ENCODE assay signal across 8 mouse cellular contexts in the genomic region with DNA sequence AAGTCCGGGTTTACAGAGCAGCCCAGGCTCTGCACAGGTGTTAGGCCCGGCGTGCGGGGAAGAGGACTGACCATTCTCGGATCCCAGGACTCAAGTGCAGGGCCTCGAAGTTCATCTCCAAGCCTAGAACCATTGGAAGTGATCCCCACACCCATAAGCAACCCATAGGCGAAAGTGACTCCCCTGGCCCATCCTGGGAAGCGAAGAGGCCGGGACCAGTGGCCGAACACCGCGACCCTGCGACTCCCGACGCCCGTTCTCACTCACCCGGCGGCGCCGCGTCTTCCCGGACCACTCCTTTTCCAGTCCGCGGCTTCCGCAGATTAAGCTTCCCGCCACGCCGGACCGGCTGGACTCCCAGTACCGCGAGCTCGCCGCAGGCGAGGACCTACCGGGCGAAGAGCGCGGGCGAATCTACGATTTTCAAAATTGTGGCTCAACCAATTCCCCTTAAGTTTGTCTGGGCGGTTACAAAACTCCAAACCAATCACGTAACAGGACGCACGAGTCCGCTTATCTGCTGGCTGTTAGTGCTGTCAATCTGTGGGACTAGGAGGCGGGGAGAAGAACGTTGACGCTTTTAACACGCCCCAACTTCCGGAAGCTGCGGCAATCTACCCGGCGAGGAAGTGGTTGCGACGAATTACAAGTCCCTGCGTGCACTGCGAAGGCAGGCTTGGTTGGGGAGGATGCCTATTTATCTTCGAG. TPM values are rescaled to one million over a fixed set of nuclear protein-coding genes. Genes with fewer than 3 reads are reported as not detected.
A peak's percentile ranks its signal among the peaks of the same experiment; 100 is the strongest.
DNase-seq lines count a peak whose midpoint lies in the region; ATAC-seq lines count a peak whose summit lies in the region.

Gene Incenp, minus strand, starts transcription at position 480 of the 708 bp plus-strand sequence.

- under 1% methylated on average over 58 of the region's 58 CpGs for WGBS in lung, embryonic 16.5 days

- H3K9ac ChIP-seq in lung, embryonic 16.5 days (ENCODE audit: low read length): peak within 1 kb of the TSS; percentile 88

- H3K9me3 ChIP-seq in lung, embryonic 16.5 days (ENCODE audit: control insufficient read depth, low read length): no peaks in the 10 kb centered on the region

- peak; percentile 98 for ATAC-seq in hematopoietic stem cell, adult 5-6 weeks (replicated peaks in 1 of 2; ENCODE audit: insufficient read depth in 1 of 2, low FRiP score in 2 of 2, low TSS enrichment in 1 of 2, low read depth in 1 of 2, poor library complexity in 2 of 2, severe bottlenecking in 2 of 2)
- ATAC-seq in lung, embryonic 16.5 days (ENCODE audit: low read depth): peak; percentile 99

- peak; percentile 99 for DNase-seq in MEL-GATA-1-ER (ENCODE audit: extremely low read depth, low read depth)
- DNase-seq in cerebellum, adult 8-10 months: peak; percentile 88
- DNase-seq in forelimb bud, embryonic 11.5 days (ENCODE audit: low read depth, low spot score): peak; percentile 98
- DNase-seq in layer of hippocampus, adult 9-10 months (ENCODE audit: low spot score): peak; percentile 95
- peak; percentile 60 for DNase-seq in ovary, postnatal 10 days (ENCODE audit: low spot score)
- peak; percentile 90 to 92 for DNase-seq in thymus, postnatal 10 days (ENCODE audit: low spot score in 2 of 2)

- H3K4me3 ChIP-seq in lung, embryonic 16.5 days (ENCODE audit: low read length): peak within 1 kb of the TSS; percentile 97

- H3K36me3 ChIP-seq in lung, embryonic 16.5 days (ENCODE audit: control insufficient read depth, insufficient read depth, low read length): peaks cover 6% of the 10 kb centered on the region; the same call in 1 of the 2 replicates

- H3K4me2 ChIP-seq in lung, embryonic 16.5 days (ENCODE audit: low read depth, low read length): peak within 1 kb of the TSS; percentile 78

- H3K27me3 ChIP-seq in lung, embryonic 16.5 days (ENCODE audit: control insufficient read depth, insufficient read depth, low read depth, low read length): no peaks in the 10 kb centered on the region

- H3K4me1 ChIP-seq in lung, embryonic 16.5 days (replicated peaks; ENCODE audit: control insufficient read depth, insufficient read depth, low read length): peaks cover 19% of the 10 kb centered on the region

- H3K27ac ChIP-seq in lung, embryonic 16.5 days (ENCODE audit: low read length): peak within 1 kb of the TSS; percentile 94

RNA-seq across cellular contexts. Expression of gene Incenp, which starts in this region (rescaled TPM):
- total RNA-seq in hematopoietic stem cell, adult 5-6 weeks (2017): 70.4 and 76.6 TPM in 2 replicates
- polyA plus RNA-seq in lung, embryonic 16.5 days (2015; fragmentation: Nextera tagmentation; extraction: Ambion mirVana): 99.7 and 108 TPM in 2 replicates

Comparison
In these comparisons a context has a peak if more than half of its experiments do, and no peak if none do; other contexts are left out.
1. Peak in every context shown above with its lines: DNase-seq, ATAC-seq, H3K4me3 ChIP-seq and H3K27ac ChIP-seq.